Mouse (Mus musculus) ES-Bruce4 (cell line): ENCODE data around the gene Lrmda.

ENCODE experiments used
- CTCF ChIP-seq: IDR thresholded peaks from one replicate; pipeline ENCODE4 v1.8.1; 2011; ENCODE audit warnings: low read depth, low read length
- EP300 ChIP-seq: IDR thresholded peaks from 2 replicates; pipeline ENCODE4 v1.6.1; 2011; ENCODE audit warnings: low read depth, low read length; ENCODE audit not compliant: insufficient read depth
- POLR2A ChIP-seq: IDR thresholded peaks from one replicate; pipeline ENCODE4 v1.8.1; 2011; ENCODE audit warnings: low read length; ENCODE audit not compliant: insufficient read depth

DNA sequence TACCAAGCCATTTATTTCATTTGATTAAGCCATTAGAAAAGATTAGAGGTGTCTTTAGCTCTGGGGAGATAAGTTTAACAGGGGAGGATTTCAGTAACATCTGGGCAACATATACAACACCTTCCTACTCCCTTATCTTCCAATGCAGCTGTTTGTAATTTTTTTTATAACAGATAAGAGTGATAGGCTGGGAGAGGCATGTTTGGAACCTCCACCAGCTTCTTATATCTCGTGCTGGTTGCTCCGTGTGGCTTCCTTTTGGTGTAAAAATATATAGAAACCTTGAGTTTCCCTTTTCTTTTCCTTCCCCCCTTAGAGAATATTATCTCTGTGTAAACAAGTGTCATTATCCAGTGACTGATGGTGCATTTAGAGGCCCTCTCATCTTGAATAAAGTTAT is 206.7 kb downstream of the Lrmda start:
- TF ChIP-seq CTCF (no peak), POLR2A (no peak), EP300 (no peak)
